Comparison of ENCODE assay signal across 8 mouse cellular contexts in genomic region chr6:34780231-34780942, GRCm38 (mm10). TPM values are rescaled to one million over a fixed set of nuclear protein-coding genes. Genes with fewer than 3 reads are reported as not detected.
A peak's percentile ranks its signal among the peaks of the same experiment; 100 is the strongest.
DNase-seq lines count a peak whose midpoint lies in the region; ATAC-seq and TF ChIP-seq lines count a peak whose summit lies in the region.

Gene Agbl3, plus strand, starts transcription at chr6:34780432.

- WGBS in hindbrain, embryonic 13.5 days = under 1% methylated on average over 81 of the region's 81 CpGs

- peak within 1 kb of the TSS; percentile 63 for H3K4me2 ChIP-seq in hindbrain, embryonic 13.5 days

- CTCF ChIA-PET in Patski (lab: Charles Lee) = interaction anchor here (1.0 to 2.2 kb wide), 6 partner anchors 12 to 147 kb away, joined by 3 to 10 read pairs (median 4); partner anchors contain the start of genes Cyren and Wdr91

- TF ChIP-seq CTCF in Patski (IDR thresholded peaks at IDR 0.05) = no peak

- H3K27me3 ChIP-seq in Patski = no peaks in the 10 kb centered on the region
- no peaks in the 10 kb centered on the region for H3K27me3 ChIP-seq in hindbrain, embryonic 13.5 days

- peak within 1 kb of the TSS; percentile 87 for H3K9ac ChIP-seq in hindbrain, embryonic 13.5 days

- POLR2A ChIA-PET in Patski (lab: Charles Lee) = interaction anchor here (0.7 to 1.8 kb wide), 6 partner anchors 14 to 200 kb away, joined by 3 to 6 read pairs (median 3); partner anchors contain the start of genes Cyren and Tmem140

- peak within 1 kb of the TSS; percentile 65 for H3K4me3 ChIP-seq in hindbrain, embryonic 13.5 days

- no peaks in the 10 kb centered on the region; the same call in 1 of the 2 replicates for H3K4me1 ChIP-seq in hindbrain, embryonic 13.5 days (replicated peaks)

- peak; percentile 80 for ATAC-seq in Patski
- ATAC-seq in hindbrain, embryonic 13.5 days (ENCODE audit: low FRiP score) = peak; percentile 96

- in situ Hi-C loops in Patski (cut with MboI; ENCODE audit: low pct_unique_long_range_greater_than_20kb) = no loop called here

- DNase-seq in Patski (ENCODE audit: low read depth, low spot score) = peak; percentile 93
- peak; percentile 97 to 98 for DNase-seq in cerebellum, postnatal 14 days
- DNase-seq in frontal cortex, postnatal 14 days (ENCODE audit: low spot score in 2 of 2) = peak; percentile 87 to 92
- DNase-seq in layer of hippocampus, postnatal 25 days (ENCODE audit: extremely low spot score in 1 of 2, low spot score in 1 of 2) = peak; percentile 93 to 96
- peak; percentile 95 for DNase-seq in lung, postnatal 25 days (ENCODE audit: low spot score)
- DNase-seq in retina, embryonic 14.5 days (ENCODE audit: low spot score) = peak; percentile 97
- peak; percentile 99 for DNase-seq in thymus, postnatal 4 days

- H3K9me3 ChIP-seq in hindbrain, embryonic 13.5 days = no peaks in the 10 kb centered on the region

- H3K36me3 ChIP-seq in hindbrain, embryonic 13.5 days = no peaks in the 10 kb centered on the region

- H3K27ac ChIP-seq in hindbrain, embryonic 13.5 days = peak within 1 kb of the TSS; percentile 97

RNA-seq across cellular contexts. Expression of gene Agbl3, which starts in this region (rescaled TPM):
- 8.5 TPM for polyA plus RNA-seq in Patski (2021)
- polyA plus RNA-seq in hindbrain, embryonic 13.5 days (2015; fragmentation: Nextera tagmentation; extraction: Ambion mirVana) = 9.2 and 10.3 TPM in 2 replicates
- 10 to 100 TPM; 16.8 to 17.0 TPM for total RNA-seq in layer of hippocampus, postnatal 25 days (2021)

Comparison
In these comparisons a context has a peak if more than half of its experiments do, and no peak if none do; other contexts are left out.
1. Peak in every context shown above with its lines: DNase-seq, ATAC-seq, H3K4me3 ChIP-seq and H3K27ac ChIP-seq.